Mouse (Mus musculus): ENCODE data around the gene Plekha4.
A peak's percentile ranks its signal among the peaks of the same experiment; 100 is the strongest.
"Not testable (repeated sequence)": the region's sequence is repeated elsewhere in the genome, so short reads cannot be mapped to it uniquely, and the experiment has no call there.

Gene Plekha4

DNA sequence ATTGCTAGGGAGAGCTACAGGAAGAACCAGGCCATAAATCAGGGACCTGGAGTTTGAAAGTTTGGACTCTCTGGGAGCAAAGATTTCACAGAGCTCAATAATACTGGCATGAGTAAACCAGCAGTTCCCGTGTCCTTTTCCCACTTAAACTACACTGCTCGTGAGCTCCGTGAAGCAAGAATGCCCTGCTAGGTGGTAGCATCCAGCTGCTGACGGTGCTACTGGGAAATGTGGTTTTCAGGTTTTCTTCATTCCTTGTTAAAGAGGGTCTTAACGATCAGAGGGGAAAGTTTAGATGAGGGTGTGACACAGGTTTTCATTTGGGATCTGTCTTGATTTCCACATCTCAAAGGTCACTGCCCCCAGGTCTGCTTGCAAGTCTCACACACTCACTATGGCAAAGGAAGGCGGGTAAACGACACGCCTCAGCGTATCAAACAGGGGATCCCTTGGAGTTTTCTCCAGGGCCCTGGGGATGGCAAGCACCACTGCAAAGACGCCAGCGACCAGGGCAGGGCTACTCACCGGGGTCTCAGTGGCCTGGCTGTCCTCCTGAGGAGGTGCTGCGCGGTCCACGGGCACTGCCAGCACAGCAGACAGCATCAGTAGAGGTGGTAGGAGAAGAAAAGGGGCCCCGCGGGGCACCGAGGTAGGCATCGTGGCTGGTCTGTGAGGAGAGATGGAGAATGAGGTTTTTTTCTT is 16.8 kb upstream of the Plekha4 start:
- DNase-seq, result no peak

DNA sequence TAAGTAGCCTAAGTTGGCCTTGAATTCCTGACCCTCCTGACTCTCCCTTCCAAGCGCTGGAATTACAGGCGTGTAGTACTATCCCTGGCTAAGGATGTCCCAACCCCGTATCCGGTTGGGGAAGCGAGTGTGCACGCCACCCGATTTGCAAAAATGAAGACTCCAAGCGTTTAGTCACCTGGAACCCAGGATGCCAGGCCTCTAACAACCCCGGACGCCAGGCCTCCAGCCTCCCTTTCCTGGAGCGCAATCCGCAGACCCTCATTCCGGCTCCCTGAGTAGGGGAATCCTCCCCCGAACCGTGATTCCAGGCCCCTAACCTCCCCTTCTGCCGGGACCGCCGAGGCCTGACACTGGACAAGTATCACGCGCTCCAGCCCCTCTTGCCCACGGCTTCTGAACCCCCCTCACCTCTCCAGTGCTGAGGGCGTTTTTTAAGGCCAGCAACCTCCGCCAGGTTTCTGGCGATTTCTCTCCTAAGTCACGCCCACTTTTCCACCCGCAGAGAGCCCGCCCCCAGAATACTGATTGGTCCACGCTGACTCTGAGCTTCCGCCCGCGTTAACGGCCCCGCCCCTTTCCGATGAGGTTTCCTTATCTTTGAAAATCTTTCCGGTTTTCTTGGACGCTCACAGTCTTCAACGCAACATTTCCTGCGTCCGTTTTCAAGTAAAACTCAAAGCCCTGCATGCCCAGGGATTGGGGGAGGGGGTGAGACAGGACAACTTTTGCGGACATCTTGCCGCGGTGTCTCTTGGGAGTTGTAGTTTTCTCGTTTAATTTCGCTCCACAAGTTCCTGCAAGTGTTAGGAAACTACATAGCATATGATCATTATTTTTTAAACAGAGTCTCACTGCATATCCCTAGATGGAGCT is 16.0 kb upstream of the Plekha4 start, which contains the start of gene Nucb1:
TSS of gene Nucb1 (minus strand) at position 495 of the 876 bp plus-strand sequence.
- peak; percentile 97 for DNase-seq

GRCm38 (mm10) chr7:45514411-45514810 is 11.7 kb upstream of the Plekha4 start:
- DNase-seq, result no peak

DNA sequence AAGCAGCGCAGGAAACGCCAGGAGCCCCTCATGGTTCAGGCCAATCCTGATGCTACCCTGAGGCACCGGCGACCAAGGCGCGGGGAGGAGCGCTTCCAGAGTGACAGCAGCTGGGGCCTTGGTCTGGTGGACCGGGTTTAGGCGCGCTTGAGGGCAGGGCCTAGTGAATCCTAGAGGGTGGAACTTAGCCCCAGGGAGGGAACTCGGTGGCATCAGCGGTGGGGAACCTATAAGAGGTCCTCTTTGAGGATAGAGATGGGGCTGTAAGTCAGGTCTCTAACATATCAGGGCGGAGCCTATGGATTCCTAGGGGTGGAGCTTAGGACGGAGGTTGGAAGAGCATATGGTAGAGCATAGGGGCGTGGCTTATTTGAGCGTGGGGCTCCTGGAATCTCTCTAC is 10.7 kb upstream of the Plekha4 start:
- peak; percentile 45 for DNase-seq

DNA sequence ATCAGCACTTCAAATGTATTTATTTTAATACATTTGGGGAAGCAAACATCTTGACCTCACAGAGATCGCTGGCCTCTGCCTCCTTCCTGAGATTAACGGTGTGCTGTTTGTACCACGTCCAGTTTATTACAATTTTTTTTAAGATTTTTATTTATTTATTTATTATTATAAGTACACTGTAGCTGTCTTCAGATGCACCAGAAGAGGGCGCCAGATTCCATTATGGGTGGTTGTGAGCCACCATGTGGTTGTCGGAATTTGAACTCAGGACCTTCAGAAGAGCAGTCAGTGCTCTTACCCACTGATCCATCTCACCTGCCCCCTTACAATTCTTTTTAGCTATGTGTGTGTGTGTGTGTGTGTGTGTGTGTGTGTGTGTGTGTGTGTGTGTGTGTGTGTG is 9.3 kb upstream of the Plekha4 start:
- not testable (repeated sequence) for DNase-seq

- DNase-seq, result no peak
Observed at GRCm38 (mm10) chr7:45518618-45519017, 7.5 kb upstream of the Plekha4 start.

DNA sequence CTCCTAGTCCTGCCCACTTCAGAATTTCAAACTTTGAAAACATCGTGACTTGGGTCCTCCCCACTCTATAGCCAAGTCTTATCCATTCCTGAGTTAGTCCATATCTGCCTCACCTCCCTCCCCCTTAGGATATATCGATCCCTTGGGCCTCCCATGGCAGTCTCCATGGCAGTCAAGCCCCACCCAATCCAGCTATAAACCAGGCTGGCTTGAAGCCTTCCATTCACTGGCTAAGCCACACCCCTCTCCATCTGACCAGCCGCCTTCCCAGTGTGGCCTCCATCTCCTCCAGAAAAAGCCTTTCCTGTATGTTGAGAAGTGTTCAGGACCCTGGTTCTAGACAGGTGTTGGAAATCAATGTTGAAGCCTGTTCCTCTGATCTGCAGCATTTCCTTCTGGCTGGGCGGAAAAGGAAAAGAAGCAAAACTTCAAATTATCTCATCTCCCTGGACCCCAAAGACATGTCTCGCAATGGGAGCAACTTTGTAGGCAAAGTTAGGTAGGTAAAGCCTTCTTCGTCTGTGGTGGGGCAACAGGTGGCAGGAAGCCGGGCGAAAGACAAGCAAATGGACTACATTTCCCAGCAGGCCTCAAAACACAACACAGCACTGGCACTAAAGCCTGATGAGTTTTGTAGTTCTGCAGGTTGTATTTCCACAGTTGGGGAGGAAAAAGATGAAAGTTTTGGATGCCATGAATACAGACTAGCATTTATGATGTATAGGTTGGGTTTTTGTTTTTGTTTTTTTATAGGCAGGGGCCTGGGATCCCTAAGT is 6.6 kb upstream of the Plekha4 start:
- no peak for DNase-seq

GRCm38 (mm10) chr7:45520605-45521004 is 5.5 kb upstream of the Plekha4 start:
- no peak for DNase-seq

DNA sequence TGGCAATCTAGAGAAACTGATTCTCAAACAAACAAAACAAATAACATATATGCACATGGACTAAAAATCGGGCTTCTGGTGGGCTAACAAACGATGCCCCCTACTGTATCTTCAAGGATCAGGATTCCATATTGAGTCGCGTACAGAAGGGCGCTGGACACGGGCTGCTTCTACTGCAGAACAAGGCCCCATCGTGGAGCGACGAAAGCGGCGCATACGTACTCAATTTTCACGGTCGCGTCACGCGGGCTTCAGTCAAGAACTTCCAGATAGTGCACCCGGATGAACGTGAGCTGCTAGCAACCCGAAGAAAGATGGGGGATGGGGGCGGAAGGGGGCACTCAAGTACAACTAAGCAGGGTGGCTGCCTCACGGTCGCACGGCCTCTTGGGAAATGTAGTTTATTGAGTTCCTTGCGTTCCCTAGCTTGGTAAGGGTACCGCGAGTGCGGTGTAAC is 4.4 kb upstream of the Plekha4 start:
- peak; percentile 96 for DNase-seq

DNA sequence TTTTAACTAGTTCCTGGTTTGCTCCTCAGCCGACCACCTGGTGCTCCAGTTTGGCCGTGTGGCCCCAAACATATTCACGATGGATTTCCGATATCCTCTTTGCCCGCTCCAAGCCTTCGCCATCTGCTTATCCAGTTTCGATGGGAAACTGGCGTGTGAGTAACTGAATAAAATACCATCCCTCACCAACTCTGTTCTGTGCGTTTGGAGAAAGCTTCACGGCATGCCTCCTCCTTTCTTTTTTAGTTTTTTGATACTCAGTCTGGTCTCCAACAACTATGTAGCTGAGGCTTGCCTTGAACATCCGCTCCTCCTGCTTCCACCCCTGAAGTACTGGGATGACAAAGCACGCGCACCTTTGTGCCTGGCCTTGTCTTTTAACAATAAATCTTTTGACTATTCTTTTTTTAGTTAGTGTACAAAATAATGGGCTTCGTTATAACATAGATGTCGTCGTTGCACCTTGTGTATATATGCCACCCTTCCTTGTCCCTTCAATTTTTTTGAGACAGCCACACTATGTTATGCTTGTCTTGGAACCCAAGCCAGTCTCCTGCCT is 3.9 kb upstream of the Plekha4 start:
- no peak for DNase-seq

GRCm38 (mm10) chr7:45522957-45523676 is 3.0 kb upstream of the Plekha4 start:
- DNase-seq, result no peak

GRCm38 (mm10) chr7:45523678-45524170 is 2.4 kb upstream of the Plekha4 start:
- no peak for DNase-seq

- DNase-seq, result no peak
Observed at GRCm38 (mm10) chr7:45524841-45525621, 1.1 kb upstream of the Plekha4 start.

DNA sequence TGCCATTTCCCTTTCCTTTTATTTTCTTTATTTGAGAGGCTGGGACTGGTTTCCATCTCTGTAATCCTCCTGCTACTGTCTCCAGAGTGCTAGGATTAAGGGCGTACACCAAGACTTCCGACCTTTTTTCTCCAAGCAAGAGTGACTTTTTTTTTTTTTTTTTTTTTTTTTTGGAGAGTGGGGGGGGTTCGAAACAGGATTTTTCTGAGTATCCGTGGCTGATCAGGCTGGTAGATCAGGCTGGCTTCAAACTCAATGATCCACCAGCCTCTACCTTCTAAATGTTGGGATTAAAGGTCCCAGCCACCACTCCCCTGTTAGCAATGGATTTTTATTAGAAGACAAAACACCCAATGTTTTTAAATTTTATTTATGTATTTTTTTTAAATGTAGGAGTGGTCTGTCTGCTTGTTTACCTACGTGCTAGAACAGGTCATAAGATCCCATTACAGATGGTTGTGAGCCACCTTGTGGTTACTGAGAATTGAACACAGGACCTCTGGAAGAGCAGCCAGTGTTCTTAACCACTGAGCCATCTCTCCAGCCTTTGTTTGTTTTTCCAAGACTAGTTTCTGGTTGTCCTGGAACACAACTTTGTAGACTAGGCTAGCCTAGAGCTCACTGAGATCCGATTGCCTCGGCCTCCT is 467 bp downstream of the Plekha4 start:
- DNase-seq, result no peak

DNA sequence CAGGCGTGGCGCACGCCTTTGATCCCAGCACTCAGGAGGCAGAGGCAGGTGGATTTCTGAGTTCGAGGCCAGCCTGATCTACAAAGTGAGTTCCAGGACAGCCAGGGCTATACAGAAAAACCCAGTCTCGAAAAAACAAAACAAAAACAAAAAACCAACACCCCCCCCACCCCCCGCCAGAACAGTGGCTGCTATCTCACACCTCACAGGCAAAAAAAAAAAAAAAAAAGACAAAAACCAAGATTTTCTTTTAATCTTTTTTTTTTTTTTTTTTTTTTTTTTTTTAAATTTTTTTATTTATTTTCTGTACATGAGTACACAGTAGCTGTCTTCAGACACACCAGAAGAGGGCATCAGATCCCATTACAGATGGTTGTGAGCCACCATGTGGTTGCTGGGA is 1.0 kb downstream of the Plekha4 start:
- DNase-seq, result not testable (repeated sequence)

GRCm38 (mm10) chr7:45529461-45529860 is 3.3 kb downstream of the Plekha4 start:
- no peak for DNase-seq

- DNase-seq, result no peak
Observed at GRCm38 (mm10) chr7:45530643-45531042, 4.5 kb downstream of the Plekha4 start.

- no peak for DNase-seq
Observed at GRCm38 (mm10) chr7:45535676-45536075, 9.5 kb downstream of the Plekha4 start.

DNA sequence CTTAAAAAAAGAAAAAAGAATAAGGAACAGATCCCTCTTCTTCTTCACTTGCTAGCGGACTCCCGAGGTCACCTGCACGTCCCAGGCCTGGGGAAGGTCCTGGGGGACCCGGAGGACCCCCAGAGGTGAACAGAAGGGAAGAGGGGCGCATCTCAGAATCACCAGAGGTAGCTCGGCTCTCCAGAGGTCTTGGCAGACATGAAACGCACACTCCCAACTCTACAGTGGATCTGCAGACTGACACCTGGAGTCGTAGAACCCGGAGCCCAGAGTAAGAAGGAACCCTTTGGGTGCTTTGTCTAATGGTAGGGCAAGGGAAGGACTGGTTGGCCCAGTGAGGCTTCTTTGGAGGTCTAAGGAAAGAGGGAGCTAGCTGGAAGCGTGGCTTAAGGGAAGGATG is 11.5 kb downstream of the Plekha4 start:
- no peak for DNase-seq
